Mouse (Mus musculus) liver, embryonic 14.5 days (tissue): ENCODE data around the gene D10Wsu102e.

Experiments used
- CTCF ChIP-seq: IDR thresholded peaks from 2 replicates; pipeline ENCODE4 v1.5.1; 2016; ENCODE audit warnings: antibody characterized with exemption, low read depth, control low read depth
- EP300 ChIP-seq: IDR thresholded peaks from 2 replicates; pipeline ENCODE4 v1.6.1; 2016; ENCODE audit warnings: antibody characterized with exemption, low read depth

GRCm38 (mm10) chr10:83331811-83332210 lies 28.2 kb upstream of the D10Wsu102e start:
- TF ChIP-seq CTCF (no peak), EP300 (no peak)
